Mouse (Mus musculus) hindbrain, postnatal 0 days (tissue): ENCODE data around the gene Tdrd5. TPM values are rescaled to one million over a fixed set of nuclear protein-coding genes. Genes with fewer than 3 reads are reported as not detected.

ENCODE experiments used
- ATAC-seq: fragments of 200-750 bp; cut with Nextera tagmentation; 2 replicates; pipeline ENCODE4 v1.8.0; 2017; ENCODE audit warnings: mild to moderate bottlenecking, moderate TSS enrichment, moderate library complexity
- DNase-seq: peaks from one replicate; pipeline ENCODE4 v3.0.0-alpha.2; 2015; ENCODE audit warnings: low spot score
- H3K27ac ChIP-seq: fragments of 300-500 bp; sonication (generic); 2 replicates; pipeline ENCODE4 v1.5.1; 2014; ENCODE audit warnings: mild to moderate bottlenecking
- H3K27me3 ChIP-seq: fragments of 300-500 bp; sonication (generic); 2 replicates; pipeline ENCODE4 v1.6.1; 2014; ENCODE audit warnings: low read length, mixed read lengths; ENCODE audit not compliant: insufficient read depth
- H3K36me3 ChIP-seq: fragments of 300-500 bp; sonication (generic); 2 replicates; pipeline ENCODE4 v1.6.1; 2014; ENCODE audit warnings: low read length, mixed read lengths; ENCODE audit not compliant: insufficient read depth
- H3K4me1 ChIP-seq: fragments of 300-500 bp; sonication (generic); 2 replicates; pipeline ENCODE4 v1.6.1; 2014; ENCODE audit warnings: antibody characterized with exemption, low read length, mixed read lengths; ENCODE audit not compliant: insufficient read depth
- H3K4me2 ChIP-seq: fragments of 300-500 bp; sonication (generic); 2 replicates; pipeline ENCODE4 v1.6.1; 2014; ENCODE audit warnings: low read depth, mild to moderate bottlenecking, low read length, moderate library complexity, mixed read lengths
- H3K4me3 ChIP-seq: fragments of 300-500 bp; sonication (generic); 2 replicates; pipeline ENCODE4 v1.5.1; 2014; ENCODE audit warnings: low read length
- H3K9ac ChIP-seq: fragments of 300-500 bp; sonication (generic); replicated peaks from 2 replicates; pipeline ENCODE4 v1.6.1; 2014; ENCODE audit warnings: mild to moderate bottlenecking, low read length, moderate library complexity, mixed read lengths
- H3K9me3 ChIP-seq: fragments of 300-500 bp; sonication (generic); 2 replicates; pipeline ENCODE4 v1.6.1; 2016; ENCODE audit warnings: low read length, mixed read lengths
- CTCF ChIP-seq: IDR thresholded peaks from 2 replicates; pipeline ENCODE4 v1.5.1; 2016; ENCODE audit warnings: antibody characterized with exemption, control low read depth, low read depth
- WGBS: fragments of 180-500 bp; shearing (Covaris S2); extraction: QIAGEN DNeasy Blood & Tissue Kit; methylation state at CpG from one replicate; pipeline ENCODE4 v1.1.7; 2014; 5-methylcytosine and 5-hydroxymethylcytosine counted together
- polyA plus RNA-seq: library from polyadenylated mRNA; unstranded; fragments of >200 nt; fragmentation: Nextera tagmentation; extraction: Ambion mirVana; gene quantifications from 2 replicates; pipeline ENCODE4 v1.2.1, GENCODE M21; 2015
- total RNA-seq: library from RNA; depleted of rRNA; stranded (reverse); fragments of >200 nt; gene quantifications from 2 replicates; pipeline ENCODE4 v1.2.3, GENCODE M21; 2014

Tdrd5 gene
- total and polyA plus RNA-seq, 2 experiments from 2014 or later = 1.3 to 1.5 TPM

DNA sequence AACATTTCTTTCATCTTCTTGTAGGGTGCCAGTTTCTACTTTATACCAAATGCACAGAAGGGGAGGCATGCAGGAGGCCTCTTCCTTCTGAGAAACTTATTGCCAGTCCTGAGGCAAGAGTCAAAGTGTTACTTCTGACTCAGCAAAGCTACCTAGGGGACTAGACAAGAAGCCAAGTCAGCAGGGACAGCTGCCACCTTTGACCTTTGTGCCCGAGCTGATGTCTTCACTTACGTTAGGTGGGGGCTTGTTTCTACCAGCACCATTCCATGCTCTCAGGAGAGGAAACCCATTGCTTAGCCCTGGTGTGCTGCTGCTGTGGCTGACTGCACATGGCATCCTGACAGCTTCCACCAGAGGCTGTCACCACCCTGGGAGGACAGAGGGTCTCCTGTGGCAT is 82.1 kb downstream of the Tdrd5 start:
- no peak overlapping the region for H3K4me2 ChIP-seq
- H3K4me1 ChIP-seq = no peaks in the 10 kb centered on the region
- TF ChIP-seq CTCF = no peak
- no peak overlapping the region for H3K27ac ChIP-seq
- ATAC-seq (no peak), DNase-seq (no peak)
- H3K9me3 ChIP-seq = no peaks in the 10 kb centered on the region
- H3K9ac ChIP-seq = no peak overlapping the region
- 34% methylated on average over 2 of the region's 2 CpGs for WGBS
- H3K27me3 ChIP-seq = no peaks in the 10 kb centered on the region
- H3K4me3 ChIP-seq = no peak overlapping the region
- no peaks in the 10 kb centered on the region for H3K36me3 ChIP-seq

DNA sequence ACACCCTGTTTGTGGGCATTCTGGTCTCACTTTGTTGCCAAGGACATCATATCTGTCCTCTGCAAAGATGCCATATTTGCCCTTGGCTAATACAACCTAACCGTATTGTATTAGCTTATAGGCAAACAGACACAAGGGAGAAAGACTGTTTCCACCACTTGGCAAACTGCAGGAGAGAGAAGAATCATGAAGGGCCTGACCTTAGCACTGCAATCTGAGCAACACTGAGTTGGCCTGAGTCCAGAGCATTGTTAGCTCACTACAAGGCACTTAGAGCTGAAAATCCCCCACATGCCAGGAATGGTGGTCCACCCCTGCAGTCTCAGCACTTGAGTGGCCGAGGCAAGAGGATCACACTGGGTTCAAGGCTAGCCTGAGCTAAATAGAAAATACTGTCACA is 84.9 kb downstream of the Tdrd5 start:
- WGBS = 81% methylated on average over 2 of the region's 2 CpGs
- ATAC-seq (no peak), DNase-seq (no peak)
- no peak overlapping the region for H3K9ac ChIP-seq
- no peak for TF ChIP-seq CTCF
- no peak overlapping the region for H3K4me2 ChIP-seq
- H3K36me3 ChIP-seq = no peaks in the 10 kb centered on the region
- H3K27me3 ChIP-seq = no peaks in the 10 kb centered on the region
- H3K4me1 ChIP-seq = no peaks in the 10 kb centered on the region
- H3K27ac ChIP-seq = no peak overlapping the region
- no peak overlapping the region for H3K4me3 ChIP-seq
- H3K9me3 ChIP-seq = no peaks in the 10 kb centered on the region

DNA sequence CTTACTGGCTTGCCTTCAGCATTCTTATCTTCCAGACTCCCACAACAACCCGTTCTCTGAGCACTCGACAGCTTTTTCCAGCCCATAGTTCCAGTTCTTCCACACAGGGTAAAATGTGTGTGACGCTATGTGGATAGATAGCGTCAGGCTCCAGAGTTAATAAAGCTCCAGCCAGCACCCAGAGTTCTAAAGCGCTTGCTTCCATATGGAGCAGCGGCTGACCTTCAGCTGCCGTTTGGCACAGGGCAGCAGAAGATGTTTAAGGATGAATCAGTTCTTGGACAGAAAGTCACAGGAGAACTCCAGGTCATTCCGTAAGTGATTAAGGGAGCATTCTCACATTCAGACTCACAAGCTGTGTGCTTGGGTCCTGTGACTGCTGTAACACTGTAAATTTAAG is 85.5 kb downstream of the Tdrd5 start:
- 65% methylated on average over 8 of the region's 8 CpGs for WGBS
- Histone ChIP-seq H3K4me2 (no peak overlapping the region), H3K9me3 (no peaks in the 10 kb centered on the region), H3K4me1 (no peaks in the 10 kb centered on the region), H3K27me3 (no peaks in the 10 kb centered on the region), H3K9ac (no peak overlapping the region), H3K27ac (no peak overlapping the region), H3K4me3 (no peak overlapping the region), H3K36me3 (no peaks in the 10 kb centered on the region)
- ATAC-seq (no peak), DNase-seq (no peak)
- no peak for TF ChIP-seq CTCF

GRCm38 (mm10) chr1:156217393-156217792 is 86.1 kb downstream of the Tdrd5 start:
- H3K4me2 ChIP-seq = no peak overlapping the region
- no peak for ATAC-seq
- H3K4me1 ChIP-seq = no peaks in the 10 kb centered on the region
- no peak for DNase-seq
- no peaks in the 10 kb centered on the region for H3K27me3 ChIP-seq
- WGBS = 72% methylated on average over 3 of the region's 3 CpGs
- H3K36me3 ChIP-seq = no peaks in the 10 kb centered on the region
- H3K27ac ChIP-seq = no peak overlapping the region
- no peak overlapping the region for H3K4me3 ChIP-seq
- TF ChIP-seq CTCF = no peak
- H3K9ac ChIP-seq = no peak overlapping the region
- no peaks in the 10 kb centered on the region for H3K9me3 ChIP-seq

- H3K9me3 ChIP-seq = no peaks in the 10 kb centered on the region
- no peak for TF ChIP-seq CTCF
- H3K4me1 ChIP-seq = no peaks in the 10 kb centered on the region
- WGBS = 69% methylated on average over 4 of the region's 4 CpGs
- DNase-seq = no peak
- H3K36me3 ChIP-seq = no peaks in the 10 kb centered on the region
- no peaks in the 10 kb centered on the region for H3K27me3 ChIP-seq
- ATAC-seq = no peak
- no peak overlapping the region for H3K9ac ChIP-seq
- no peak overlapping the region for H3K27ac ChIP-seq
- no peak overlapping the region for H3K4me2 ChIP-seq
- H3K4me3 ChIP-seq = no peak overlapping the region
Measured at GRCm38 (mm10) chr1:156216249-156216648, 87.2 kb downstream of the Tdrd5 start.

DNA sequence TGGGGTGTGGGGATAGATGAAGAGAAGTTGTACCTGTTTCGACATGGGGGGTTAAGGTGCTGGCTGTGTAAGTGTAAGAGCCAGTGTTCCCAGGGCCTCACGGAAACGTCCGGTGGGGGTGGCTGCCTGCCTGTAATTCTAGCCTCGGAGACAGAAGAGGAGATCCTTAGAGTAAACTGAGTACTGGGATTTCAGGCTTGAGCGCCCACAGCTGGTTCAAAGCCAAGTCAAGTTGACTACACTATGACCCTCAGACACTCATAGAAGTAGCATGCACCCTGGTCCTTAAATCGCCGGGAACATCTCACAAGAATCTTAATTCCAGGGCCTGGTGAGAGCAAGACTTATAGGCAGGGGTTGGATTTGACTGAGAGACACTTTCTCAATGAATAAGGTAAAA is 88.8 kb downstream of the Tdrd5 start:
- no peak overlapping the region for H3K4me2 ChIP-seq
- 88% methylated on average over 8 of the region's 8 CpGs for WGBS
- H3K4me3 ChIP-seq = no peak overlapping the region
- no peak for DNase-seq
- H3K9me3 ChIP-seq = no peaks in the 10 kb centered on the region
- no peaks in the 10 kb centered on the region for H3K27me3 ChIP-seq
- no peak overlapping the region for H3K9ac ChIP-seq
- H3K4me1 ChIP-seq = no peaks in the 10 kb centered on the region
- no peak for ATAC-seq
- TF ChIP-seq CTCF = no peak
- H3K27ac ChIP-seq = no peak overlapping the region
- no peaks in the 10 kb centered on the region for H3K36me3 ChIP-seq

DNA sequence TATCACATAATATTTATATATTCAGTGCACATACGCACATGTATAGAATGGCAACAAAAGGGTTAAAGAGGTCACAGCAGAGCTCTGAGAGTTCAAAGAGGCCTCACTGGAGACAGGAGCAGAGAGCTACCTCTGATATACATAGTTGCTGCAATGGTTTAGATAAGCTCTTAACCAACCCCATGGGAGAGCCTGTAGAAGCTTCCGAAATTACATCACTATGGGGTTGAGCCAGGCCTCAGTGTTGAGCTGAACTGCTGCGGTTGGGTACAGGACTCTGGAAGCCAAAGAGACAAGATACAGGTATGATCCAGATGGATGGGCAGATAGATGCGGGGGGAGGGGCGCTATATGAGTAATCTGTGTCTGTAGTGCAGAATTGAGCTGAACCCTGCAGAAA is 90.5 kb downstream of the Tdrd5 start:
- Histone ChIP-seq H3K36me3 (no peaks in the 10 kb centered on the region), H3K27ac (no peak overlapping the region), H3K9me3 (no peaks in the 10 kb centered on the region), H3K27me3 (no peaks in the 10 kb centered on the region), H3K4me3 (no peak overlapping the region), H3K4me1 (no peaks in the 10 kb centered on the region), H3K4me2 (no peak overlapping the region), H3K9ac (no peak overlapping the region)
- ATAC-seq = no peak
- WGBS = 91% methylated on average over 5 of the region's 5 CpGs
- no peak for TF ChIP-seq CTCF
- no peak for DNase-seq
